Mouse (Mus musculus): ENCODE measurements around the gene Plagl1. TPM values are rescaled to one million over a fixed set of nuclear protein-coding genes. Genes with fewer than 3 reads are reported as not detected.

Plagl1 gene
- polyA plus RNA-seq, 1 experiment from 2014 or later, result 11.3 TPM

DNA sequence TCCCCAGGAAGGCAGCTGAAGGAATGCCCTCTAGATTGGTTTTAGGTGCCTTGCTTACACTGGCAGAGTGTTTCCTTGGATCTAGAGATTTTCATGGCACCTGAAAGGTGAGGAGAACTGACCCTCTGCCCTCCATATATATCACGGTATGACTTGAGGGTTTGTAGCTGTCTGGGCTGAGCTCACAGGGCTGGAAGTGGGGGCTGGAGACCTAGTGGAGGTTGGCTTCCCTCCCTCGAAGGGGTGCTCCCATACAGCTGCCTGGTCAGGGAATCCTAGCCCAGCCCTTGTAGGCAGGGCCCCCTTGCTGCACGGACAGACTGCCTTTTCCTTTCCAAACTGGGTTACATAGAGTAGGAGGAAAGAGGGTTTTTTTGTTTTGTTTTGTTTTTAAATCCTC lies 52.5 kb downstream of the Plagl1 start:
- no peaks in the 10 kb centered on the region for H3K9me3 ChIP-seq (ENCODE audit: low read length)
- 60% methylated on average over 3 of the region's 3 CpGs for whole genome bisulfite sequencing (ENCODE audit: insufficient replicate concordance)
- no peak overlapping the region for H3K4me3 ChIP-seq (ENCODE audit: low read depth, low read length)
- no peaks in the 10 kb centered on the region for H3K36me3 ChIP-seq (replicated peaks; ENCODE audit: insufficient read depth, low read length)
- no peak for TF ChIP-seq CTCF (IDR thresholded peaks at IDR 0.05; ENCODE audit: low read depth)
- TF ChIP-seq EP300 (IDR thresholded peaks at IDR 0.05; ENCODE audit: low read depth), result no peak
- DNase-seq (no peak), ATAC-seq (no peak)
- no peak overlapping the region for H3K9ac ChIP-seq (replicated peaks)
- H3K27ac ChIP-seq (ENCODE audit: low read depth), result no peak overlapping the region
- H3K4me2 ChIP-seq (ENCODE audit: low read depth, low read length), result no peak overlapping the region
- no peaks in the 10 kb centered on the region for H3K4me1 ChIP-seq (ENCODE audit: insufficient read depth)
- H3K27me3 ChIP-seq (ENCODE audit: insufficient read depth, low read length), result no peaks in the 10 kb centered on the region

DNA sequence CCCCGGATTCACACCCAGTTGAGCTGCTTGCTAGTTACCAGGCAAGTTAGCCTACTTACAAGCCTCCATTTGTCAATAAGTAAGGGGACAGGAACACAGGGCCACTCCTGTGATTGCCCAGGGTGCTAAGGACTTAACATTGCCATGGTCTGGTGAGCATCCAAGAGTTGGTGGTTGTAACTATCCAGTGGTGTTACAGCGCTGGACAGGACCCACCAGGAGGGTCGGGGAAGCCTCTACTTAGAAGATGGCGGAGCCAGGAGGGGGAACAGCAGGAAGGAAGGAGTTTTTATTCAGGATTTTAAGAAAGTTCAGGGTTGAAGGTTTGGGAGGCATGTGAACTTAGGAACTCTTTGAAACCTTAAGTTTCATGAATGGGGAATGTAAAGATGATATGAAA lies 53.3 kb downstream of the Plagl1 start:
- no peak for DNase-seq
- TF ChIP-seq EP300 (IDR thresholded peaks at IDR 0.05; ENCODE audit: low read depth) (no peak), CTCF (IDR thresholded peaks at IDR 0.05; ENCODE audit: low read depth) (no peak)
- 70% methylated on average over 4 of the region's 4 CpGs for WGBS (ENCODE audit: insufficient replicate concordance)

GRCm38 (mm10) chr10:13115030-13115429 lies 54.7 kb downstream of the Plagl1 start:
- ATAC-seq (no peak), DNase-seq (no peak)
- Histone ChIP-seq H3K36me3 (replicated peaks; ENCODE audit: insufficient read depth, low read length) (no peaks in the 10 kb centered on the region), H3K4me3 (ENCODE audit: low read depth, low read length) (no peak overlapping the region), H3K27ac (ENCODE audit: low read depth) (no peak overlapping the region), H3K9ac (replicated peaks) (no peak overlapping the region), H3K9me3 (ENCODE audit: low read length) (no peaks in the 10 kb centered on the region), H3K4me1 (ENCODE audit: insufficient read depth) (no peaks in the 10 kb centered on the region), H3K4me2 (ENCODE audit: low read depth, low read length) (no peak overlapping the region), H3K27me3 (ENCODE audit: insufficient read depth, low read length) (no peaks in the 10 kb centered on the region)
- 77% methylated on average over 4 of the region's 4 CpGs for WGBS (ENCODE audit: insufficient replicate concordance)
- TF ChIP-seq CTCF (IDR thresholded peaks at IDR 0.05; ENCODE audit: low read depth), result no peak
- TF ChIP-seq EP300 (IDR thresholded peaks at IDR 0.05; ENCODE audit: low read depth), result no peak

More for the DNA sequence above, 53.3 kb downstream of the Plagl1 start:
- H3K9ac ChIP-seq (replicated peaks), result no peak overlapping the region
- H3K4me1 ChIP-seq (ENCODE audit: insufficient read depth), result no peaks in the 10 kb centered on the region
- no peak overlapping the region for H3K4me3 ChIP-seq (ENCODE audit: low read depth, low read length)
- ATAC-seq, result no peak
- no peak overlapping the region for H3K27ac ChIP-seq (ENCODE audit: low read depth)
- H3K27me3 ChIP-seq (ENCODE audit: insufficient read depth, low read length), result no peaks in the 10 kb centered on the region
- H3K4me2 ChIP-seq (ENCODE audit: low read depth, low read length), result no peak overlapping the region
- no peaks in the 10 kb centered on the region for H3K36me3 ChIP-seq (replicated peaks; ENCODE audit: insufficient read depth, low read length)
- H3K9me3 ChIP-seq (ENCODE audit: low read length), result no peaks in the 10 kb centered on the region

- ATAC-seq, result no peak
- Histone ChIP-seq H3K4me3 (ENCODE audit: low read depth, low read length) (no peak overlapping the region), H3K27me3 (ENCODE audit: insufficient read depth, low read length) (no peaks in the 10 kb centered on the region), H3K9me3 (ENCODE audit: low read length) (no peaks in the 10 kb centered on the region), H3K9ac (replicated peaks) (no peak overlapping the region), H3K4me1 (ENCODE audit: insufficient read depth) (no peaks in the 10 kb centered on the region), H3K36me3 (replicated peaks; ENCODE audit: insufficient read depth, low read length) (no peaks in the 10 kb centered on the region), H3K27ac (ENCODE audit: low read depth) (no peak overlapping the region), H3K4me2 (ENCODE audit: low read depth, low read length) (no peak overlapping the region)
- TF ChIP-seq CTCF (IDR thresholded peaks at IDR 0.05; ENCODE audit: low read depth), result no peak
- WGBS (ENCODE audit: insufficient replicate concordance), result 52% methylated on average over 9 of the region's 9 CpGs
- no peak for DNase-seq
Observed at GRCm38 (mm10) chr10:13116706-13117665, 56.7 kb downstream of the Plagl1 start.

DNA sequence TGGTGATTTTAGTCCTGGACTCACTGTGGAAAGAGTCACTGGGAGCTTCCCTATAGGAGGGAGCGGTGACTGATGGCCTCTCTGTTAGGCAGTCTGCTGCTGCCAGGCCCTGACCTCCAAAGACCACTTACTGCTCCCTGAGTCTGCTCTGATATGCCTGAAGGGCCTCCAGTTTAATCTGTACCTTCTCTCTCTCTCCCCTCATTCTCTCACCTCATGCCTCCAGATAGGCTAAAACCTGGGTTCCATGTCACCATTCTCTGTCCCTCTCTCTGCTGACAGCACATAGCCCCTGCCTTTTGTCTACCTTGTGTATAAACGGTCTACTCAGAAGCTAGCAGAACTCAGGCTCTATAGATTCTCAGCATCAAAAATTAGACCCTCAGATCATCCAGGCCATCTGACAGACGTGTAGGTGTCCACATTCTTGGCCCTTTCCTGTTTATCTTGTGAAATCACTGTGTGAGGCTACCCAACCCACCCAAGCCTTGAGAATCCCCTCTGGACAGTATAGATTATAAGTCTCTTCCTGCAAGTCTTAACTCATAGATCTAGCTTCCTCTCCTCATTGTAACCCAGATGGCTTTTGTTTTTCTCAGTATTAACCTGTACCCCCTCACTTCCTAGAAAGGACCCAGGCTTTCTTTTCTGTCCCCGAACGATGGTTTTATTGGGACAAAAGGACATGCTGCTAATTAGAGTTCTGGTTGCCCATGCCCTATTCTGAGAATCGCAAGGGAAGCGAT lies 57.9 kb downstream of the Plagl1 start:
- no peak overlapping the region for H3K27ac ChIP-seq (ENCODE audit: low read depth)
- H3K9ac ChIP-seq (replicated peaks), result no peak overlapping the region
- H3K27me3 ChIP-seq (ENCODE audit: insufficient read depth, low read length), result no peaks in the 10 kb centered on the region
- H3K9me3 ChIP-seq (ENCODE audit: low read length), result no peaks in the 10 kb centered on the region
- H3K4me3 ChIP-seq (ENCODE audit: low read depth, low read length), result no peak overlapping the region
- H3K36me3 ChIP-seq (replicated peaks; ENCODE audit: insufficient read depth, low read length), result no peaks in the 10 kb centered on the region
- no peak overlapping the region for H3K4me2 ChIP-seq (ENCODE audit: low read depth, low read length)
- DNase-seq (no peak), ATAC-seq (no peak)
- no peaks in the 10 kb centered on the region for H3K4me1 ChIP-seq (ENCODE audit: insufficient read depth)
- TF ChIP-seq CTCF (IDR thresholded peaks at IDR 0.05; ENCODE audit: low read depth) (no peak), EP300 (IDR thresholded peaks at IDR 0.05; ENCODE audit: low read depth) (no peak)
- 61% methylated on average over 7 of the region's 7 CpGs for WGBS (ENCODE audit: insufficient replicate concordance)

DNA sequence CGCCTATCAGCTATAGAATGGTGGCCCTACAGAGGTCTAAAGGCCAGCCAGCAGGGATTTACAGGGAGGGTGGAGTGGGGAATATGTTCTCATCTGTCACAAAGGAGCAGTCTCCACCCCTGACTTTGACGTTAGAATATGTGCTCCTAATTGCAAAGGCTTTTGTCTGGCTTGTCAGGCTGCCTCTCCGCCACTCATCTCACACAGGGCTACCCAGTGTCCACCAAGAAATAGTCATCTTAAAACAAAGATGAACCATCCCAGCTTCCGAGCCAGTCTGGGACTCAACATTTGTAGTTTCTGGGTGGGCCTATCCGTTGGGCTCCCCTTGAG lies 58.4 kb downstream of the Plagl1 start:
- ATAC-seq (no peak), DNase-seq (no peak)
- H3K27me3 ChIP-seq (ENCODE audit: insufficient read depth, low read length), result no peaks in the 10 kb centered on the region

More for the DNA sequence above, 58.4 kb downstream of the Plagl1 start:
- no peak overlapping the region for H3K27ac ChIP-seq (ENCODE audit: low read depth)
- H3K9ac ChIP-seq (replicated peaks), result no peak overlapping the region
- 65% methylated on average over 5 of the region's 5 CpGs for WGBS (ENCODE audit: insufficient replicate concordance)
- no peak overlapping the region for H3K4me3 ChIP-seq (ENCODE audit: low read depth, low read length)
- no peaks in the 10 kb centered on the region for H3K36me3 ChIP-seq (replicated peaks; ENCODE audit: insufficient read depth, low read length)
- no peaks in the 10 kb centered on the region for H3K4me1 ChIP-seq (ENCODE audit: insufficient read depth)
- H3K4me2 ChIP-seq (ENCODE audit: low read depth, low read length), result no peak overlapping the region
- no peaks in the 10 kb centered on the region for H3K9me3 ChIP-seq (ENCODE audit: low read length)
- TF ChIP-seq CTCF (IDR thresholded peaks at IDR 0.05; ENCODE audit: low read depth) (no peak), EP300 (IDR thresholded peaks at IDR 0.05; ENCODE audit: low read depth) (no peak)
